Mouse (Mus musculus) adrenal gland, adult 18-20 months (tissue): Measurements from ENCODE around the gene Ece1. TPM values are rescaled to one million over a fixed set of nuclear protein-coding genes. Genes with fewer than 3 reads are reported as not detected.
"Not testable (repeated sequence)": the region's sequence is repeated elsewhere in the genome, so short reads cannot be mapped to it uniquely, and the experiment has no call there.

Experiments
- DNase-seq, 2 experiments: peaks; one replicate each; pipeline ENCODE4 v3.0.0; 2021 to 2022; ENCODE audit warnings: low spot score in 2 of 2
- total RNA-seq, 2 experiments: library from RNA; stranded (reverse); gene quantifications; 1 replicate in 1 of 2; 2 replicates in 1 of 2; pipeline ENCODE4 v1.2.3; 2021

Gene Ece1
- total RNA-seq, 2 experiments from 2014 or later, result 210 to 273 TPM

GRCm38 (mm10) chr4:137970623-137971199, 108.7 kb downstream of the Ece1 start:
- not testable (repeated sequence) for DNase-seq

DNA sequence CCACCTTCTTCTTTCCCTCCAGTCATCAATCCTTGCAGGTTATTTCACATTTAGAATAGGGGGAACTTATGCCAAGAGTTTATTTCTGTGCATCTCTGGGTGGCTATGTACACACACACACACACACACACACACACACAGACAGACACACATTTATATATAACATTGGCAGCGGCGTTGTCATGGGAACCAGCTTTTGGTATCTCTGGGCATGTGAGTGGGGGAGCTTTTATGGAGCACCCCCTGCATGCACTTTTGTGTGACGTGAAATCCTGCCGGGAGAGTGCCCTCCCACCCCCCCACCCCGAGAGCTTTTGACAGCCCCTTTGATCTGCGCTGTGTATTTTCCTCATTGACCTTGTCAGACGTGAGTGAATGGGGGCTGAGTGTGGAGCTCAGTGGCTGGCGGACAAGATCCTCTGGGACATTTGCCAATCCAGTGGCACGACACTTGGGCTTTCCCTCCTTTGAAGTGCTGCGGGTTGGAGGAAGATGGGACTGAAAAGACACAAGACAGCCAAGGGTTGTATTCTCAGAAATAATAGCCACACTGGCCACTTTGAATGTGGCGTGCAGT, 112.9 kb downstream of the Ece1 start:
- not testable (repeated sequence) for DNase-seq

DNA sequence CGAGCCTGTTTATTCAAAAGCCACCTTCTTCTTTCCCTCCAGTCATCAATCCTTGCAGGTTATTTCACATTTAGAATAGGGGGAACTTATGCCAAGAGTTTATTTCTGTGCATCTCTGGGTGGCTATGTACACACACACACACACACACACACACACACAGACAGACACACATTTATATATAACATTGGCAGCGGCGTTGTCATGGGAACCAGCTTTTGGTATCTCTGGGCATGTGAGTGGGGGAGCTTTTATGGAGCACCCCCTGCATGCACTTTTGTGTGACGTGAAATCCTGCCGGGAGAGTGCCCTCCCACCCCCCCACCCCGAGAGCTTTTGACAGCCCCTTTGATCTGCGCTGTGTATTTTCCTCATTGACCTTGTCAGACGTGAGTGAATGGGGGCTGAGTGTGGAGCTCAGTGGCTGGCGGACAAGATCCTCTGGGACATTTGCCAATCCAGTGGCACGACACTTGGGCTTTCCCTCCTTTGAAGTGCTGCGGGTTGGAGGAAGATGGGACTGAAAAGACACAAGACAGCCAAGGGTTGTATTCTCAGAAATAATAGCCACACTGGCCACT, 117.1 kb downstream of the Ece1 start:
- not testable (repeated sequence) for DNase-seq

DNA sequence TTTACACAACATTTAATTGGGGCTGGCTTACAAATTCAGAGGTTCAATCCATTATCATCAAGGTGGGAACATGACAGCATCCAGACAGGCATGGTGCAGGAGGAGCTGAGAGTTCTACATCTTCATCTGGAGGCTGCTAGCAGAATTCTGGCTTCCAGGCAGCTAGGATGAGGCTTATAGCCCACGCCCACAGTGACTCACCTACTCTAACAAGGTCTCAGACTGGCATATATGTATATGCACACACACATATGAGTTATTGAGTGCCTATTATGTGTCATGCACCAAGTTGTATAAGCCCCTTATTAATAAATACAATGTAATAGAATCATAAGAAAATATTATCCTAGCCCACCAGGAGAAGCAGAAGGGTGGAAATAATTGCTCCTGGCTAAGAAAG, 120.8 kb downstream of the Ece1 start:
- no peak for DNase-seq

DNA sequence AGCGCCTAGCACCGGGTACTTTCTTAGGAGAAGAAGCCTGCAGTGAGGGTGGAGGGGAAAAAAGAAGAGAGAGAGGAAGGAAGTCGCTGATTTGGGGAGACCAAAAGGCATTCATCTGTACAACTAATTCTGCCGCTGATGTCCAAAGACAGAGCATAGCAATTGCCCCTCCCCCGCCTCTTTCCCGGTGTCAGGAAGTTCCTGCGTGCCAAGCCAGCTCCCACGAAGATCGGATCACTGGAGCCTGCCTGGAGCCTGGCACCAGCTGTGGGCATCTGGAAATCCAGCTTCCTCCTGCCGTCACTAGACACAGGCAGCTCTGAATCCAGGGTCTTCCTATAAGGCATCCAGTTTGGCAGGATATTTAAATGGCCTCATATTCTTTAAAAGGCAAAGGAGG, 122.2 kb downstream of the Ece1 start:
- no peak for DNase-seq

GRCm38 (mm10) chr4:137984746-137985145, 122.7 kb downstream of the Ece1 start:
- no peak for DNase-seq

GRCm38 (mm10) chr4:137989426-137989825, 127.4 kb downstream of the Ece1 start:
- DNase-seq, result no peak

GRCm38 (mm10) chr4:137990433-137990832, 128.4 kb downstream of the Ece1 start:
- no peak for DNase-seq

DNA sequence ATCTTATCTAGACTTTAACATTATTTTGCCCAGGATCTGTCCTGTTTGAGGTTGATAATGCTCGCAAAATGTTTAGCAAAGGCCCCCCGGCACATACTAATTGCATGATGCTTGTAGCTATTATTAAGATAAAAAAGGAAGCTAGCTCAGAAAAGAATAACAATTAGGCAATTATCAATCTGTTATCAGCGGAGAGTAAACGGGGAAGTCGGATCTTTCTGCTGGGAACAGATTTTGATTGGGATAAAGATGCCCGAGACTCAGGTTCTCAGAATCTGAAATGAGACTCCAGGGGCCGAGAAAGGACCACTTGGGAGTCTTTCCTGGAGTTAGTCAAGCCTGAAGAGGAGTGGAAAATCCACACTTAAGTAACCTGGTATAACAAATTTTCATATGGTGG, 129.2 kb downstream of the Ece1 start:
- no peak for DNase-seq

DNA sequence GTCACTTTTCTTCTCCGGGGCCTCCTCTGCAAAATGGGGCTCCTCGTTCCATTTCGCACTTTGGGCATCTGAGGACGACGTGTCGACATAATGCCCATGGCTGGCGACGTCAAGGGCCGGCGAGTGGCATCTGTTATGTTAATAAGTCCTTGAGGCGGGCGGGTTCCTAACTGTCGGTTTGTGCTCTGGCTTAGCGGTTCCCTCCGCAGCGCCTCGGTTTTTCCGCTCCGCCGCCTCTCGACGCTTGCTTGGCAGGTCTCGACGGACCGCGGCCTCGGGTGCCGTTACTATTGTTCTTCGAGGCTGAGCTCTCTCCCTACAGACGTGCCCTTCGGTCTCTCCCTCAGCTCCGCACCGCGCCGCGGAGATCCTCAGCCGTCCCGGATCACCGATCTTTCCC, 130.9 kb downstream of the Ece1 start, which contains the start of gene Eif4g3:
Gene Eif4g3 (plus strand): TSS at position 133 of the 400 bp plus-strand sequence.
- no peak for DNase-seq

DNA sequence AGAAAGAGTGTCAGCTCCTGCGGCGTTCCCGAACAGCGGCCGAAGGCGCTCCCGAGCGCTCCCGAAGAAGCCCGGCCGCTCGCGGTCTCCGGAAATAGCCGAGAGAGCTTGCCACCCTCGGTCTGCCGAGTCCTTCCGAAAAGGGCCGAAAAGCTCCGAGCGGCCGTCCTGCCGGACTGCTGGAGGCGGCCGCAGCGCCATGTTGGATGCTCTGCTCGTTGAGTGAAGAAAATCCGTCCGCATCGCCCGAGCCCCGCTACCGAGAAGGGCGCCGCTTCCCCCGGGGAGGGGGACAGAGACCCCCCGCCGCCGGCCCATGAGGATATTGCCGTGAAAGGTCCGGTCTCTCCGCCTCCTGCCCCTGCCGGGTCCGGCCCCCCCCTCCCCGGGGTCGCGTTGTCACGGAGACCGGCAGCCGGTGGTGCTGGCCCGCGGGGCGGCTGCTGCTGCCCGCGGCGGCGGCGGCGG, 131.3 kb downstream of the Ece1 start:
- peak; percentile 100 for DNase-seq

GRCm38 (mm10) chr4:137993821-137994561, 132.0 kb downstream of the Ece1 start:
- DNase-seq, result peak; percentile 53 to 57

DNA sequence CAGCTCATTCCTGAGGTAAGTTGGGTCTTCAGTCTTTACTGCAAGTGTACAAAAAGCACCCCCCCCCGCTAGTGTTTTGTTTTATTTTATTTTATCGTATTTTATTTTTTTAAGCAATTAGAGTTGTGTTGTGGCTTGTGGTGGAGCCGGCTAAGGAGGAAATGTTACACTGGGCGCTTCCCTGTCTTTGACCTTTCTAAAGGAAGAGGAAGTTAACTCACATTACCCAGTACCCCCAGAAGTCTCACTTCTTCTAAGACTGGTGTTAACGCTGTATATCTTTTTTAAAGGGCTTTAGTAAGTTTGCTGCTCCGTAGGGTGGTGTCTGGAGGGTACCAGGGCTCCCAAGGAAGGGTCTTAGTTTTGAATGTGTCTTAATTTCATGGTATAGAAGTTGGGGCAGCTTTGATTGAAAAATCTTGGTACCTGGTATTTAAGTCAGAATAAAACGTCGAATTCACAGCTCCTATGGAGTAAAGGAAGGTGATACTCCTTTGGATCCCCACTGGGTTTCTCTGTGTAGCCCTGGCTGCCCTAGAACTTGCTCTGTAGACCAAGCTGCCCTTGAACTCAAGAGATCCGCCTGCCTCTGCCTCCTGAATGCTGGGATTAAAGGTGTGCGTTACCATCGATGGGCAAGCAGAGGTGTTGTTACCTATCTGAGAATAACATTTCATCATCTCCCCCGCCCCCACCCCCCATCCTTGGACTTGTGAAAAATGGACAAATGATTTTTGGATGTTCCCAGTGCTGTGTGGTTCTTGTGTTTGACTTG, 132.7 kb downstream of the Ece1 start:
- no peak for DNase-seq

DNA sequence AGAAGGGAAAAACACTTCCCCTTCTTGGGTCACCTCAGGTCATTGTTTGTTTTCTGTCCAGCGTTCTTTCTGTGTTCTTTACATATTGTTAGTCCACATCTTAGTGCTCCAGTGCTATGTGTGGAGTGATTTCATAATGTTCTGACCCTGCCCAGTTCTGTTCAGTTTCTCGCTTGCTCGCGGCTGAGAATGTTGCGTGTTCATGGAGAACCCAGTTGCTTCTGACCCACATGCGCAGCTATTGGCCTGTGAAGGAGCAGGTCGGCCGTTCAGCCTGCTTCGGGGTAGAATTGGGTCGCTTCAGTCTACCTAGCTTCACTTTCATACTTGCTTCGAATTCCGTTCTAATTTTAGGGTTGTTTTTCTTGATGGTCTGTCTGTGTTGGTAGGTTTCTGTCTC, 133.4 kb downstream of the Ece1 start:
- peak in 1 of 2 experiments; percentile 25 for DNase-seq

DNA sequence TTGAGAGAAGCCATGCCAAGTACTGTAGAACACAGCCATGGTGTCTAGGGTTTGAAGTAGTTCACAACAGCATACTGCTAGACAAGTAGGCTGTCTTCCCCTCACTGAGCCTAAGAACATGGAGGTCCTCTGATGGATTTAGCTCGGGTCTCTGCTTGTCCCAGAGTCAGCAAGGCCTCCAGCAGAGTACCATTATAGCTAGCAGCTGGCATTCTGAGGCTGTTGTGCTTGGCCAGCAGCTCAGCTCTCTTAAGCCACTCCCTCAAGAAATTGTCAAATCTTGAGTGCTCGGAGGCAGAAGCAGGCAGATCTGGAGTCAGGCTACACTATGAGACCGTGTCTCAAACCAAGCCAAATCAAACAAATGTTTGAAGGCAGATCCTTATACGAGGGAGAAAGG, 136.2 kb downstream of the Ece1 start:
- no peak for DNase-seq

- no peak for DNase-seq
Measured at GRCm38 (mm10) chr4:138000682-138001081, 138.6 kb downstream of the Ece1 start.

- no peak for DNase-seq
Measured at GRCm38 (mm10) chr4:138003909-138004610, 142.0 kb downstream of the Ece1 start.

- no peak for DNase-seq
Measured at GRCm38 (mm10) chr4:138005781-138006180, 143.7 kb downstream of the Ece1 start.

- DNase-seq, result no peak
Measured at GRCm38 (mm10) chr4:138006951-138007613, 145.0 kb downstream of the Ece1 start.

DNA sequence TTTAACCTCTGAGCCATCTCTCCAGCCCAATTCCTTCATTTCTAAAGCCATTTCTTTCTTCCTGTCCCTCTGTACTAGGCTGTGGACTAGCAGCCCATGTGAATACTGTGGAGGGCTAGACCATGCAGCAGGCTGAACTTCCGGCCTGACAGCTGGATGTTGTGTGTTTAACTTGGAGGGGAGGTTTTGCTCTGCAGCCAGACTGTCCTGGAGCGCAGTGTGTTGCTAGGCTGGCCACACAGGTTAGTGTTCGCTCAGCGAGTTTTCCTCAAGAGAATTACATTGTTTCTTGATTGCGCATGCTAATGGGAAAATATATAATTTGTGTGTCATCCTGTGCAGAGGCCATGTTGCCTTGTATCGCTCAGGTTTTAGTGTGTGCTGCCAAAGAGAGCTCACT, 146.6 kb downstream of the Ece1 start:
- DNase-seq, result no peak
